Mouse (Mus musculus) ES-CJ7 (cell line): ENCODE data around the gene Gm9887.

ENCODE experiments used
- DNase-seq: peaks from one replicate; pipeline ENCODE4 v3.0.0; 2011; ENCODE audit warnings: low read depth, low spot score

The Gm9887 gene

GRCm38 (mm10) chr12:69360997-69361899 lies 11.0 kb downstream of the Gm9887 start:
- DNase-seq = peak; percentile 96

- peak; percentile 79 for DNase-seq
Measured at GRCm38 (mm10) chr12:69360655-69360996, 11.6 kb downstream of the Gm9887 start.

GRCm38 (mm10) chr12:69357300-69357646 lies 15.0 kb downstream of the Gm9887 start:
- no peak for DNase-seq

- DNase-seq = peak; percentile 92
Measured at GRCm38 (mm10) chr12:69356546-69357299, 15.5 kb downstream of the Gm9887 start, which contains the start of gene Nemf. TSS of gene Nemf (minus strand) at chr12:69357165.

GRCm38 (mm10) chr12:69351685-69352084 lies 20.6 kb downstream of the Gm9887 start:
- DNase-seq = peak; percentile 48

- DNase-seq = no peak
Measured at GRCm38 (mm10) chr12:69349928-69350327, 22.3 kb downstream of the Gm9887 start.

GRCm38 (mm10) chr12:69333547-69333946 lies 38.7 kb downstream of the Gm9887 start:
- DNase-seq = peak; percentile 41

GRCm38 (mm10) chr12:69332147-69332546 lies 40.1 kb downstream of the Gm9887 start:
- DNase-seq = no peak

GRCm38 (mm10) chr12:69331187-69331586 lies 41.1 kb downstream of the Gm9887 start:
- DNase-seq = no peak
